In the genomic region with DNA sequence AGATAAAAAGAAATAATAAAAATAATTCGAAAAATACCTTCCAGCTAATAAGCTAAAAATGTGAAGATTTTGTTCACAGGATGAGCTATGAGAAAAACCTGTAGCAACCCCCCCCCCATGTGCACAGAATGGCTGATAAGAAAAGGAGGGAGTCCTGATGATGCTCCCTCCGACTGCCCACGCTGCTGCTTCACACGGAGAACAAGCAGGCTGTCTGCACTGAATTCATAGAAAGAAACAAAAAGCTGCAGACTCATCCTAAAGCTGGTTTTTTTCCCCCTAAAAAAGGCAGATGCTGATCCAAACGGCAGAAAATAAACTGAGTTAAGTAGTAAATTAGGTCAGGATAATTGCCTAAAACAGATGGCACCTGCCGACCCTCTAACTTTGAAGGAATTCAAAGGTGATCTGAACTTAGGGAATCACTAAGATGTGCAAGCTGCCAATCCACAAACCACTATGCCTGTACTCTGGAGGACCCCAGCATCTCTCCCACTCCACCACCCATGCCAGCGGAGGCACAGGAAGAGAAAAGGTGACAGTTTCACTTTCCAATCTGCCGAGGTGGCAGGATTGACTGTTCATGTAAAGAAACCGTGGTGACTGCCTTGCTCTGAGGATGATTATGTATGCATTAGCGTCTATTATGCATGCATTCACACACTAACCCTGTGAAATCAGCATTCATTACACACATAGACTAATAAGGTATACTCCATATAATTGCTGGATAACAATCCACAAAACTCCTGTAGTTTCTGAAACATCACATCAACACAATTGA, we compare ENCODE assay signal across 18 mouse cellular contexts.
A peak's percentile ranks its signal among the peaks of the same experiment; 100 is the strongest.
DNase-seq lines count a peak whose midpoint lies in the region; ATAC-seq lines count a peak whose summit lies in the region.
"Had no signal": no experiment of that assay in that cellular context is flagged by ENCODE, and none has a peak within 500 bp of the region (broad histone marks: within the 10 kb centered on the region; RNA-seq: fewer than 3 reads in every experiment).

No protein-coding gene starts in this region.

- no peaks in the 10 kb centered on the region for H3K9me3 ChIP-seq in forebrain, embryonic 14.5 days (replicated peaks; ENCODE audit: control insufficient read depth, low read length)
- H3K9me3 ChIP-seq: embryonic facial prominence, embryonic 10.5 days; heart, embryonic 10.5 days; limb, embryonic 13.5 days; liver, embryonic 15.5 days; neural tube, embryonic 12.5 days had no signal

- no peak overlapping the region for H3K27ac ChIP-seq in forebrain, embryonic 14.5 days (ENCODE audit: low read depth, low read length)
- H3K27ac ChIP-seq: embryonic facial prominence, embryonic 10.5 days; heart, embryonic 10.5 days; limb, embryonic 13.5 days; liver, embryonic 15.5 days; neural tube, embryonic 12.5 days had no signal

- ATAC-seq in forebrain, embryonic 14.5 days: peak; percentile 70
- ATAC-seq: Patski had no signal

- peaks cover 39% of the 10 kb centered on the region for H3K36me3 ChIP-seq in forebrain, embryonic 14.5 days (ENCODE audit: control insufficient read depth, insufficient read depth, low read length)

- H3K9ac ChIP-seq in forebrain, embryonic 14.5 days (ENCODE audit: low read length): no peak overlapping the region
- H3K9ac ChIP-seq: limb, embryonic 13.5 days; liver, embryonic 15.5 days; neural tube, embryonic 12.5 days had no signal

- intact Hi-C loops in left cerebral cortex, postnatal 14 days (cut with DNase I): no loop called here

- no peak overlapping the region for H3K4me3 ChIP-seq in forebrain, embryonic 14.5 days (ENCODE audit: low read depth, low read length)
- H3K4me3 ChIP-seq: embryonic facial prominence, embryonic 10.5 days; erythroblast, embryonic 14.5 days; heart, embryonic 10.5 days; limb, embryonic 13.5 days; liver, embryonic 15.5 days; neural tube, embryonic 12.5 days had no signal

- 0 out of 2 replicates have a peak, but pooled peaks cover 3% of the 10 kb centered on the region for H3K4me1 ChIP-seq in forebrain, embryonic 14.5 days (ENCODE audit: control insufficient read depth, insufficient read depth, low read length)
- H3K4me1 ChIP-seq: embryonic facial prominence, embryonic 10.5 days; liver, embryonic 15.5 days; neural tube, embryonic 12.5 days had no signal

- WGBS in forebrain, embryonic 14.5 days: 36% methylated on average over 10 of the region's 10 CpGs

- no peaks in the 10 kb centered on the region for H3K27me3 ChIP-seq in forebrain, embryonic 14.5 days (replicated peaks; ENCODE audit: control insufficient read depth, insufficient read depth, low read length)
- H3K27me3 ChIP-seq: limb, embryonic 13.5 days; liver, embryonic 15.5 days; neural tube, embryonic 12.5 days; Patski had no signal

- no peak overlapping the region for H3K4me2 ChIP-seq in forebrain, embryonic 14.5 days (ENCODE audit: low read length)
- H3K4me2 ChIP-seq: limb, embryonic 13.5 days; liver, embryonic 15.5 days; neural tube, embryonic 12.5 days had no signal

- DNase-seq in frontal cortex, adult 2 months (ENCODE audit: extremely low spot score in 1 of 2, low spot score in 1 of 2): peak; percentile 18 to 42
- DNase-seq in frontal cortex, postnatal 14 days (ENCODE audit: low spot score in 2 of 2): no peak
- DNase-seq in left cerebral cortex, postnatal 14 days (ENCODE audit: low spot score in 2 of 2): peak; percentile 30 to 56
- DNase-seq in left cerebral cortex, adult 11 months (ENCODE audit: low spot score): no peak
- peak; percentile 66 for DNase-seq in forebrain, embryonic 14.5 days (ENCODE audit: low spot score)
- DNase-seq in right cerebral cortex, postnatal 25 days: peak; percentile 13
- DNase-seq in cerebellum, postnatal 10 days: no peak
- DNase-seq: cerebellum, postnatal 25 days; gastrocnemius, postnatal 14 days; heart, postnatal 14 days; thymus, postnatal 36 days had no signal

Comparison
In these comparisons a context has a peak if more than half of its experiments do, and no peak if none do; other contexts are left out.
1. DNase-seq: peak in frontal cortex, adult 2 months (2 of 2), left cerebral cortex, postnatal 14 days (2 of 2), forebrain, embryonic 14.5 days (single experiment) and right cerebral cortex, postnatal 25 days (single experiment); none in frontal cortex, postnatal 14 days (0 of 2), left cerebral cortex, adult 11 months (single experiment) and cerebellum, postnatal 10 days (0 of 2).